Mouse (Mus musculus): ENCODE results near the gene 2010003K11Rik.
"Not testable (repeated sequence)": the region's sequence is repeated elsewhere in the genome, so short reads cannot be mapped to it uniquely, and the experiment has no call there.

The 2010003K11Rik gene

GRCm38 (mm10) chr19:4461981-4462380, 36.4 kb downstream of the 2010003K11Rik start:
- no peak for DNase-seq (ENCODE audit: low read depth, low spot score)

- DNase-seq (ENCODE audit: low read depth, low spot score), result no peak
These were observed 42.2 kb downstream of the 2010003K11Rik start for GRCm38 (mm10) chr19:4456227-4456626.

- no peak for DNase-seq (ENCODE audit: low read depth, low spot score)
These were observed 43.1 kb downstream of the 2010003K11Rik start for GRCm38 (mm10) chr19:4455071-4455800.

- DNase-seq (ENCODE audit: low read depth, low spot score), result not testable (repeated sequence)
These were observed 44.3 kb downstream of the 2010003K11Rik start for GRCm38 (mm10) chr19:4454040-4454439.

GRCm38 (mm10) chr19:4452525-4452924, 45.9 kb downstream of the 2010003K11Rik start:
- DNase-seq (ENCODE audit: low read depth, low spot score), result no peak

GRCm38 (mm10) chr19:4451965-4452364, 46.4 kb downstream of the 2010003K11Rik start:
- DNase-seq (ENCODE audit: low read depth, low spot score), result no peak

GRCm38 (mm10) chr19:4451098-4451497, 47.3 kb downstream of the 2010003K11Rik start:
- no peak for DNase-seq (ENCODE audit: low read depth, low spot score)

- no peak for DNase-seq (ENCODE audit: low read depth, low spot score)
These were observed 47.7 kb downstream of the 2010003K11Rik start for GRCm38 (mm10) chr19:4450666-4451065.

- no peak for DNase-seq (ENCODE audit: low read depth, low spot score)
These were observed 49.2 kb downstream of the 2010003K11Rik start for GRCm38 (mm10) chr19:4449230-4449629.

- DNase-seq (ENCODE audit: low read depth, low spot score), result no peak
These were observed 50.9 kb downstream of the 2010003K11Rik start for GRCm38 (mm10) chr19:4447445-4447844.
